Mouse (Mus musculus) embryonic fibroblast, embryonic 13.5 days (primary cell): Measurements from ENCODE around the gene Dytn. TPM values are rescaled to one million over a fixed set of nuclear protein-coding genes. Genes with fewer than 3 reads are reported as not detected.

Experiments used
- H3K27ac ChIP-seq: 2 replicates; pipeline ENCODE4 v1.5.1; 2012; ENCODE audit warnings: low read length, control low read depth, inconsistent platforms; ENCODE audit not compliant: insufficient read depth
- H3K4me1 ChIP-seq: 2 replicates; pipeline ENCODE4 v1.6.1; 2011; ENCODE audit warnings: low read length; ENCODE audit not compliant: control insufficient read depth, insufficient read depth
- H3K4me3 ChIP-seq: 2 replicates; pipeline ENCODE4 v1.5.1; 2011; ENCODE audit warnings: mild to moderate bottlenecking, control low read depth, low read length; ENCODE audit not compliant: insufficient read depth
- CTCF ChIP-seq: IDR thresholded peaks from 2 replicates; pipeline ENCODE4 v1.5.1; 2011; ENCODE audit warnings: mild to moderate bottlenecking, control low read depth, low read length, moderate library complexity, borderline replicate concordance; ENCODE audit not compliant: insufficient read depth
- POLR2A ChIP-seq: IDR thresholded peaks from 2 replicates; pipeline ENCODE4 v1.6.1; 2011; ENCODE audit warnings: low read depth, mild to moderate bottlenecking, control low read depth, low read length, moderate library complexity
- polyA plus RNA-seq: library from polyadenylated mRNA; stranded (reverse); fragments of >200 nt; gene quantifications from 2 replicates; pipeline ENCODE4 v1.2.4, GENCODE M21; 2011; ENCODE audit warnings: low read depth; ENCODE audit not compliant: missing spikeins, insufficient read length

Dytn gene
- polyA plus RNA-seq, 1 experiment: not detected

DNA sequence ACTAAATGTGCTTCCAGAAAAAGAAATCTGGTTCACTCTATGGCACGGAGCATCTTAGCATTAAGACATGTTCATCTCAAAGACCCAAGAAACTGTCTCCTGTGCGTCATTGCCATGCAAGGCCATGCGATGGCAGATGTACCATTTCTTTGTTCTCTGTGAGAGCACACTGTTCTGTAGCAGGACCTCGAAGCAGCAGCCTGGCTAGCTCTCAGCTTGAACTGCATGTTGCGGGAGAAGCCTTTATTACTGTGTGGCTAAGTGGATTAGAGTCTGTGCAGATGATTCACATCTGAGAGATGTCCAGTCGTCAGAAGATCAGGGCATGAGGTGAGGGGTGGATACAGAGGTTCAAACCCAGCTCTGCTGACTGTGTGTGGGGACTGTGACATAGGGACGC is 99.9 kb downstream of the Dytn start:
- no peaks in the 10 kb centered on the region for H3K4me1 ChIP-seq
- TF ChIP-seq POLR2A: no peak
- no peak for TF ChIP-seq CTCF

DNA sequence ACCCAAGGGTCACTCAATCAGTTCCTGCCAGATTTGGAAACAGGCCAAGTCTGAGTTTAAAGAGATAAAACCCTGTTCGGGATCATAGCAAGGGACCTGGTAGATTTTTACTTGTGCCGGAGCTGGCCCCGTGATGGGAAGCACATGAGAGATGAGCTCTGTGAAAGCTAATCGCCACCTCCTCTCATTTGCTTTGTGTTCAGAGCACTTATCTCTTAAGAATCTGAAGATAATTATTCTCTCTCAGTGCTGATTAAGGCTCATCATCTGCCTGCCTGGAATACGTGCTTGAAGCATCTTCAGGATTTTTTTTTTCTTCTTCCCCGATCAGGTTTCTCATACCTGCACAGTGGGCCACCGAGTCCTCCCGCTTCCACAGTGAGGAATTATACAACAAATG is 107.6 kb downstream of the Dytn start:
- Histone ChIP-seq H3K4me3 (no peak overlapping the region), H3K4me1 (no peaks in the 10 kb centered on the region), H3K27ac (no peak overlapping the region)
- TF ChIP-seq POLR2A (no peak), CTCF (no peak)

More for the DNA sequence above, 99.9 kb downstream of the Dytn start:
- Histone ChIP-seq H3K4me3 (no peak overlapping the region), H3K27ac (no peak overlapping the region)

GRCm38 (mm10) chr1:63576803-63577202 is 109.9 kb downstream of the Dytn start:
- Histone ChIP-seq H3K4me1 (no peaks in the 10 kb centered on the region), H3K27ac (no peak overlapping the region), H3K4me3 (no peak overlapping the region)
- TF ChIP-seq POLR2A (no peak), CTCF (no peak)

GRCm38 (mm10) chr1:63573864-63574611 is 112.7 kb downstream of the Dytn start:
- H3K4me3 ChIP-seq: no peak overlapping the region
- H3K27ac ChIP-seq: no peak overlapping the region
- H3K4me1 ChIP-seq: no peaks in the 10 kb centered on the region
- no peak for TF ChIP-seq POLR2A
- TF ChIP-seq CTCF: no peak

- no peaks in the 10 kb centered on the region for H3K4me1 ChIP-seq
- no peak overlapping the region for H3K27ac ChIP-seq
- H3K4me3 ChIP-seq: no peak overlapping the region
- TF ChIP-seq CTCF (no peak), POLR2A (no peak)
Observed at GRCm38 (mm10) chr1:63573432-63573831, 113.3 kb downstream of the Dytn start.

Other genes starting within 250 kb of the Dytn start
- 43.6 and 54.1 TPM in 2 replicates for gene Adam23, start 241.0 kb downstream of the Dytn start, polyA plus RNA-seq
- gene Gm39653, start 71.0 kb downstream of the Dytn start, polyA plus RNA-seq: not detected in 2 replicates
- gene Mdh1b, start 43.4 kb upstream of the Dytn start, polyA plus RNA-seq: not detected in 2 replicates
- 26.1 and 32.1 TPM in 2 replicates for gene Fastkd2, start 43.7 kb upstream of the Dytn start, polyA plus RNA-seq
- gene 4933402D24Rik, start 82.3 kb upstream of the Dytn start, polyA plus RNA-seq: not detected in 2 replicates